In the genomic region with DNA sequence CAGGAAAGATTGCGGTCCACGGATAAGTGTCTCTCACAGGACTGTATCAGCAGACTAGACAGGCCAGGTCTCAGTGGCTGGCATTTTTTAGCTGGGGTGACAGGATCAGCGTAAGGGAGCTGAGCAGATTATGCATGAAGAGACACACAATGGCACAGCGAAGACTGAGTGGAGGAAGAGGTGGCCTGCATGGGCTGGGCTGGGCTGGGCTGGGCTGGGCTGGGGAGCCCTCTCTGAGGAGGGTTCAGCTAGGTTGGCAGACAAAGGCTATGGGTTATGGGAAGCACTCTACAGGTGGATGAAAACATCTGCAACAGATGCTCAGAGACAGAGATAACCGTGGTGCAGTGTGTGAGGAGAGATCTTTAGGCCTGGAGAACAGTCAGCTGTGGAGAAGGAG, we compare ENCODE assay signal across 18 mouse cellular contexts.
DNase-seq lines count a peak whose midpoint lies in the region; ATAC-seq lines count a peak whose summit lies in the region.
"Had no signal": no experiment of that assay in that cellular context is flagged by ENCODE, and none has a peak within 500 bp of the region (broad histone marks: within the 10 kb centered on the region; RNA-seq: fewer than 3 reads in every experiment).

No protein-coding gene starts in this region.

- WGBS in heart, embryonic 12.5 days, result 26% methylated on average over 5 of the region's 5 CpGs
- 85% methylated on average over 5 of the region's 5 CpGs for WGBS in hindbrain, embryonic 10.5 days
- 73% methylated on average over 5 of the region's 5 CpGs for WGBS in hindbrain, embryonic 13.5 days
- 56% methylated on average over 5 of the region's 5 CpGs for WGBS in midbrain, embryonic 13.5 days
- 47% methylated on average over 5 of the region's 5 CpGs for WGBS in midbrain, embryonic 14.5 days

- DNase-seq in heart, postnatal 4 days, result no peak
- no peak for DNase-seq in hindbrain, embryonic 10.5 days (ENCODE audit: low spot score)
- DNase-seq in midbrain, embryonic 14.5 days, result peak; percentile 11
- DNase-seq: adrenal gland, adult 2 months; adrenal gland, postnatal 25 days; cerebellum, adult 18-20 months; cerebellum, adult 9-11 months; cerebellum, postnatal 36 days; gastrocnemius, adult 2 months; gastrocnemius, postnatal 25 days had no signal

- no peaks in the 10 kb centered on the region for H3K27me3 ChIP-seq in heart, embryonic 12.5 days (replicated peaks)
- H3K27me3 ChIP-seq in hindbrain, embryonic 10.5 days (ENCODE audit: insufficient read depth, poor library complexity, severe bottlenecking), result no peaks in the 10 kb centered on the region
- no peaks in the 10 kb centered on the region for H3K27me3 ChIP-seq in hindbrain, embryonic 13.5 days
- no peaks in the 10 kb centered on the region for H3K27me3 ChIP-seq in midbrain, embryonic 13.5 days
- H3K27me3 ChIP-seq in midbrain, embryonic 14.5 days (ENCODE audit: control insufficient read depth, insufficient read depth, low read length), result no peaks in the 10 kb centered on the region
- H3K27me3 ChIP-seq: embryonic facial prominence, embryonic 13.5 days had no signal

- ATAC-seq in heart, embryonic 12.5 days (ENCODE audit: insufficient number of reproducible peaks, low FRiP score), result no peak
- no peak for ATAC-seq in hindbrain, embryonic 13.5 days (ENCODE audit: low FRiP score)
- peak; percentile 68 for ATAC-seq in midbrain, embryonic 13.5 days
- ATAC-seq in midbrain, embryonic 14.5 days (ENCODE audit: low FRiP score, low TSS enrichment), result no peak
- ATAC-seq: forebrain, embryonic 14.5 days; hindbrain, embryonic 16.5 days; inflammation-experienced regulatory T-cells, adult 6 months; intestine, postnatal 0 days had no signal

- peaks cover 18% of the 10 kb centered on the region for H3K4me1 ChIP-seq in heart, embryonic 12.5 days (replicated peaks)
- H3K4me1 ChIP-seq in hindbrain, embryonic 10.5 days (replicated peaks), result peaks cover 21% of the 10 kb centered on the region
- peaks cover 10% of the 10 kb centered on the region for H3K4me1 ChIP-seq in hindbrain, embryonic 13.5 days (replicated peaks)
- peaks cover 35% of the 10 kb centered on the region for H3K4me1 ChIP-seq in midbrain, embryonic 13.5 days (replicated peaks)
- H3K4me1 ChIP-seq in midbrain, embryonic 14.5 days (ENCODE audit: control insufficient read depth, insufficient read depth, low read length), result peaks cover 17% of the 10 kb centered on the region
- H3K4me1 ChIP-seq: embryonic facial prominence, embryonic 13.5 days had no signal

- peak overlapping the region; percentile 25; the same call in 1 of the 2 replicates for H3K4me2 ChIP-seq in heart, embryonic 12.5 days
- H3K4me2 ChIP-seq in hindbrain, embryonic 13.5 days, result no peak overlapping the region
- no peak overlapping the region for H3K4me2 ChIP-seq in midbrain, embryonic 13.5 days (replicated peaks)
- H3K4me2 ChIP-seq in midbrain, embryonic 14.5 days (ENCODE audit: low read length), result no peak overlapping the region
- H3K4me2 ChIP-seq: embryonic facial prominence, embryonic 13.5 days had no signal

- H3K27ac ChIP-seq in heart, embryonic 12.5 days (ENCODE audit: poor library complexity, severe bottlenecking), result no peak overlapping the region
- H3K27ac ChIP-seq in hindbrain, embryonic 10.5 days, result peak overlapping the region; percentile 69
- no peak overlapping the region for H3K27ac ChIP-seq in hindbrain, embryonic 13.5 days
- no peak overlapping the region for H3K27ac ChIP-seq in midbrain, embryonic 13.5 days
- no peak overlapping the region for H3K27ac ChIP-seq in midbrain, embryonic 14.5 days (replicated peaks; ENCODE audit: low read depth, low read length)
- H3K27ac ChIP-seq: embryonic facial prominence, embryonic 13.5 days; gastrocnemius, adult 2 months had no signal

- no peaks in the 10 kb centered on the region for H3K36me3 ChIP-seq in heart, embryonic 12.5 days
- H3K36me3 ChIP-seq in hindbrain, embryonic 10.5 days, result no peaks in the 10 kb centered on the region
- no peaks in the 10 kb centered on the region for H3K36me3 ChIP-seq in hindbrain, embryonic 13.5 days
- H3K36me3 ChIP-seq in midbrain, embryonic 13.5 days, result no peaks in the 10 kb centered on the region
- no peaks in the 10 kb centered on the region for H3K36me3 ChIP-seq in midbrain, embryonic 14.5 days (ENCODE audit: control insufficient read depth, insufficient read depth, low read length)
- H3K36me3 ChIP-seq: embryonic facial prominence, embryonic 13.5 days had no signal

- no peak overlapping the region for H3K9ac ChIP-seq in heart, embryonic 12.5 days
- H3K9ac ChIP-seq in hindbrain, embryonic 13.5 days, result no peak overlapping the region
- H3K9ac ChIP-seq in midbrain, embryonic 13.5 days (replicated peaks), result no peak overlapping the region
- no peak overlapping the region for H3K9ac ChIP-seq in midbrain, embryonic 14.5 days (replicated peaks; ENCODE audit: low read length)
- H3K9ac ChIP-seq: embryonic facial prominence, embryonic 13.5 days had no signal

- H3K4me3 ChIP-seq in heart, embryonic 12.5 days, result no peak overlapping the region
- no peak overlapping the region for H3K4me3 ChIP-seq in hindbrain, embryonic 10.5 days
- H3K4me3 ChIP-seq in hindbrain, embryonic 13.5 days, result no peak overlapping the region
- no peak overlapping the region for H3K4me3 ChIP-seq in midbrain, embryonic 13.5 days (replicated peaks)
- no peak overlapping the region for H3K4me3 ChIP-seq in midbrain, embryonic 14.5 days (replicated peaks; ENCODE audit: low read depth, low read length)
- H3K4me3 ChIP-seq: embryonic facial prominence, embryonic 13.5 days; gastrocnemius, adult 2 months had no signal

- no peaks in the 10 kb centered on the region for H3K9me3 ChIP-seq in heart, embryonic 12.5 days (replicated peaks)
- H3K9me3 ChIP-seq in hindbrain, embryonic 10.5 days, result no peaks in the 10 kb centered on the region
- H3K9me3 ChIP-seq in hindbrain, embryonic 13.5 days, result no peaks in the 10 kb centered on the region
- no peaks in the 10 kb centered on the region for H3K9me3 ChIP-seq in midbrain, embryonic 13.5 days
- no peaks in the 10 kb centered on the region for H3K9me3 ChIP-seq in midbrain, embryonic 14.5 days (ENCODE audit: control insufficient read depth, low read length)
- H3K9me3 ChIP-seq: embryonic facial prominence, embryonic 13.5 days had no signal
